In genomic region chr11:90317482-90317881, GRCm38 (mm10) we compare ENCODE assay signal across 9 mouse cellular contexts.
A peak's percentile ranks its signal among the peaks of the same experiment; 100 is the strongest.
DNase-seq lines count a peak whose midpoint lies in the region; ATAC-seq and TF ChIP-seq lines count a peak whose summit lies in the region.
"Had no signal": no experiment of that assay in that cellular context is flagged by ENCODE, and none has a peak within 500 bp of the region (broad histone marks: within the 10 kb centered on the region; RNA-seq: fewer than 3 reads in every experiment).

No protein-coding gene starts in this region.

- H3K9ac ChIP-seq in hindbrain, embryonic 13.5 days, result no peak overlapping the region
- H3K9ac ChIP-seq: liver, embryonic 13.5 days had no signal

- no peaks in the 10 kb centered on the region for H3K9me3 ChIP-seq in hindbrain, embryonic 10.5 days
- no peaks in the 10 kb centered on the region for H3K9me3 ChIP-seq in hindbrain, embryonic 13.5 days
- no peaks in the 10 kb centered on the region for H3K9me3 ChIP-seq in E14TG2a.4 (ENCODE audit: low read length)
- H3K9me3 ChIP-seq: liver, embryonic 13.5 days had no signal

- no peaks in the 10 kb centered on the region for H3K4me1 ChIP-seq in hindbrain, embryonic 10.5 days (replicated peaks)
- H3K4me1 ChIP-seq in hindbrain, embryonic 13.5 days (replicated peaks), result no peaks in the 10 kb centered on the region
- no peaks in the 10 kb centered on the region for H3K4me1 ChIP-seq in E14TG2a.4 (replicated peaks; ENCODE audit: low read depth, low read length)
- H3K4me1 ChIP-seq: liver, embryonic 13.5 days had no signal

- ATAC-seq in hindbrain, embryonic 13.5 days (ENCODE audit: low FRiP score), result no peak
- peak; percentile 76 for ATAC-seq in megakaryocyte, adult 5-6 weeks (ENCODE audit: poor library complexity, severe bottlenecking)

- H3K4me2 ChIP-seq in hindbrain, embryonic 13.5 days, result no peak overlapping the region
- H3K4me2 ChIP-seq: liver, embryonic 13.5 days had no signal

- TF ChIP-seq CTCF in E14TG2a.4 (conservative IDR thresholded peaks at IDR 0.05; ENCODE audit: low read length), result peak; percentile 75
- peak; percentile 96 for TF ChIP-seq CTCF in layer of hippocampus, adult 2 months (conservative IDR thresholded peaks at IDR 0.05)

- no peaks in the 10 kb centered on the region for H3K36me3 ChIP-seq in hindbrain, embryonic 10.5 days
- no peaks in the 10 kb centered on the region for H3K36me3 ChIP-seq in hindbrain, embryonic 13.5 days
- H3K36me3 ChIP-seq in E14TG2a.4 (ENCODE audit: insufficient read depth, low read length), result no peaks in the 10 kb centered on the region
- H3K36me3 ChIP-seq: liver, embryonic 13.5 days had no signal

- H3K4me3 ChIP-seq in hindbrain, embryonic 10.5 days, result no peak overlapping the region
- no peak overlapping the region for H3K4me3 ChIP-seq in hindbrain, embryonic 13.5 days
- no peak overlapping the region for H3K4me3 ChIP-seq in E14TG2a.4 (replicated peaks; ENCODE audit: low read length)
- no peak overlapping the region for H3K4me3 ChIP-seq in layer of hippocampus, adult 2 months
- H3K4me3 ChIP-seq: liver, embryonic 13.5 days had no signal

- DNase-seq in hindbrain, embryonic 10.5 days (ENCODE audit: low spot score), result peak; percentile 40
- DNase-seq in brain, adult 2 months (ENCODE audit: low read depth, low spot score), result peak; percentile 87
- peak; percentile 39 for DNase-seq in forelimb bud, embryonic 11.5 days (ENCODE audit: low read depth, low spot score)
- DNase-seq in layer of hippocampus, adult 2 months (ENCODE audit: low spot score in 2 of 2), result peak; percentile 68 to 74
- DNase-seq in thymus, postnatal 4 days, result peak; percentile 69
- DNase-seq: liver, embryonic 13.5 days had no signal

- WGBS in hindbrain, embryonic 10.5 days, result 25% methylated on average over 4 of the region's 4 CpGs
- 19% methylated on average over 4 of the region's 4 CpGs for WGBS in hindbrain, embryonic 13.5 days

- H3K27ac ChIP-seq in hindbrain, embryonic 10.5 days, result no peak overlapping the region
- H3K27ac ChIP-seq in hindbrain, embryonic 13.5 days, result no peak overlapping the region
- H3K27ac ChIP-seq in layer of hippocampus, adult 2 months, result no peak overlapping the region
- H3K27ac ChIP-seq: liver, embryonic 13.5 days had no signal

- H3K27me3 ChIP-seq in hindbrain, embryonic 10.5 days (ENCODE audit: insufficient read depth, poor library complexity, severe bottlenecking), result no peaks in the 10 kb centered on the region
- no peaks in the 10 kb centered on the region for H3K27me3 ChIP-seq in hindbrain, embryonic 13.5 days
- H3K27me3 ChIP-seq in E14TG2a.4 (ENCODE audit: insufficient read depth, low read length), result no peaks in the 10 kb centered on the region
- H3K27me3 ChIP-seq: liver, embryonic 13.5 days had no signal
